Mouse (Mus musculus) thymus, postnatal 25 days (tissue): ENCODE data around the gene BC005624.

ENCODE experiments used
- DNase-seq: peaks from one replicate; pipeline ENCODE4 v3.0.0; 2022

Gene BC005624

GRCm38 (mm10) chr2:30927844-30928628, 54.0 kb downstream of the BC005624 start:
- DNase-seq: peak; percentile 77

- DNase-seq: no peak
Measured at GRCm38 (mm10) chr2:30927151-30927781, 54.7 kb downstream of the BC005624 start.

GRCm38 (mm10) chr2:30926381-30926780, 55.6 kb downstream of the BC005624 start:
- no peak for DNase-seq

GRCm38 (mm10) chr2:30925181-30925580, 56.8 kb downstream of the BC005624 start:
- DNase-seq: no peak

- no peak for DNase-seq
Measured at GRCm38 (mm10) chr2:30923099-30923498, 58.9 kb downstream of the BC005624 start.
